Mouse (Mus musculus): ENCODE measurements at regions not wholly inside any gene's neighbourhood (a gene's known extent, or its start where the extent isn't known, plus 50 kb on each side); places are given as distances from the start of the nearest gene placed in this dataset.
A peak's percentile ranks its signal among the peaks of the same experiment; 100 is the strongest.

DNA sequence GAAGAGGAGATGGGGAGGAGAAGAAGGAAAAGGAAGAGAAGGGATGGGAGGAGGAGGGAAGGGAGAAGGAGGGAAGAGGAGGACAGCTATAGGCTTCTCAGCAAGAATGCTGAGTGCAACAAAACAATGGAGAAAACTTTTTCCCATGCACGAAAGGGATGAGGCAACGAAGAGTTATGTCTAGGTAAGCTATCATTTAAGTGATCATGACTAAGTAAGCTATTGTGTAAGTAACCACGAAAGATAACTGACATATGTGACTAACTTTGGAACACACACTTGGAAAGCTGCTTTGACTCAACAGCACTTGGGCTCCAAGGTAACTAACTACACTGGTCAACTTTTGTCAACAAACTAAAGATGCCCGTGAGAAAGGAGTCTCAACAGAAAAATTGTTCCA lies 50.9 kb upstream of the Fstl1 start:
- no peak for DNase-seq (ENCODE audit: low read depth, low spot score)

DNA sequence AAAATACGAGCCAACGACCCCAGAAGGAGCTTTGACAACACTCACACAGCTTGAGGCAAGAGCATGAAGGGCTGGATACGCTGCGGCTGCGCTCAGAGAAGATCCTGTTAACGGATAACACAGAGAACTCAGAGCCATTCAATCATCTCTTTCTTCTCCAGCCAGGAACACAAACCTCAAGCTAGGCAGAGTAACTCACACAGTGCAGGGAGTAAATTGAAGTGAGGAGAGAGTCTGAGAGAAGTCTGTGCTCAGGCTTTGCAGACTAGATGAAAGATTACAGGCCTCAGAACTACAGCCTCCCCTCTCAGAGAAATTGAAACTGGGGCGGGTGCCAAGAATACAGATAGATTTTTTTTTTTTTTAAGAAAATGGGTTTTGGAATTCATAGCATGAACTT lies 60.9 kb upstream of the Ndufb4 start:
- DNase-seq (ENCODE audit: low read depth, low spot score) = no peak

DNA sequence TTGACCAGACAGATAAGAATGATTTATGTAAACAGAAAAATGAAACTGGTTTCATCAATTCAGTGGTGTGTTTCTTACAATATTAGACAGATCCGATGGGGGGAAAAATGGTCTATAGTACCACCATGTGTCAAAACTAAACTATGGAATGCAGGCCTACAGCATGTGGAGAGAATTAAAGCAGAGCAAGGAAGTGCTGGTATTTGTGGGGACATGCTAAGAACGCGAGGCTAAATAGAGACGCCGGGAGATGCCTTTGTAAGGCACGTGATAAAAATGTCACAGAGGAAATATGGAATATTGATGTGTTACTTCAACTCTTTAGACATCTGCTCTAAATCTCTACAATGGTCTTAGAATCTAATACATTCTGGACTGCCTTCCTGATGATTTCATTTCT lies 60.0 kb upstream of the Ndufb4 start:
- DNase-seq (ENCODE audit: low read depth, low spot score) = peak; percentile 26

DNA sequence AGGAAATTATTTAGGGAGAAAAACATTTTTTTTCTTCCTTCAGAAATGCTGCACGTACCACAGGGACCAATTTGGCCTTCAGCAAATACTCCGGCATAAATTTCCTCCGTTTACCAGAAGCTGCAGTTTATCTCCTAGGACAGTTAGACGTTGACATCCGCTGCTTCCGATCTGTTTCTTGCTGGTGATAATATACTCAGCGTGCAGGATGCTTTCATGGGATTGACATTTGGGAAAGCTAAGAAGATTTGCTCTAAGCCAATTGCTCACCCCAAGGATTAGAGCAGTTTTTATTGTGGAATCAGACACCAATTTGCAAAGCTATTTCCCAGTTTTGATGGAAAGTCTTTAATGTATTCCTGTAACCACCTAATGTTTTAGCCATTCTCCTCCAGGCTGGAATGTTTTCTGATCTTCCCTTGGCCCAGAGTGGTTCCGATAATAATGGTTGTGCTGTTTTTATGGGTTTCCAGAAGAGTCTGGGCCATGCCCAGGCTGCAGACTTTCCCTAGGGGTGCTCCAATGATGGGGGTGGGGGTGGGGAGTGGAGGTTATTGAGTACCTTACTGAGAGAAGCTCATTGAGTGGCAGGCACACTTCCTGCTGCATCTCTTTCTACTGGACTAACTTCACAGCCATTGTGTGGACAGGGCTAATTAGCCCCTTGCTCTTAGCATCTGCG lies 52.1 kb upstream of the Ndufb4 start:
- no peak for DNase-seq (ENCODE audit: low read depth, low spot score)

DNA sequence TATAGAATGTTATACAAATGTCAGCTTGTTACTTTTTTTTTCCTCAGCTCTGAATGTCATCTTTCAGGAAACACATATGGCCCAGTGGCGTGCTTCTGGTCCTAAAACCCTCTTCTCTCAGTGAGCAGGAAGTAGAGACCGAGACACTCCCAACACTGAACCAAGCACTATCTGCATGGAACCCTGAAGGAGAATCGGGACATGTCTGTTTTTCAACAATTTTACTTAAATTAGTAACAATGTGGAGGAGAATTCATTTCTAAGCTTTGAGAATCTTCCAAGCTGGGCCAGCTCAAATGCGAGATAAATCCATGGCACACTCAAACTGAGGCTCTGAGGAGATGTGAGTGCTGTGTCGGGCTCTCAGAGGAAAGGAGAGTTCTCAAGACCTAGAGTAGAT lies 51.0 kb upstream of the Ndufb4 start:
- DNase-seq (ENCODE audit: low read depth, low spot score) = no peak

DNA sequence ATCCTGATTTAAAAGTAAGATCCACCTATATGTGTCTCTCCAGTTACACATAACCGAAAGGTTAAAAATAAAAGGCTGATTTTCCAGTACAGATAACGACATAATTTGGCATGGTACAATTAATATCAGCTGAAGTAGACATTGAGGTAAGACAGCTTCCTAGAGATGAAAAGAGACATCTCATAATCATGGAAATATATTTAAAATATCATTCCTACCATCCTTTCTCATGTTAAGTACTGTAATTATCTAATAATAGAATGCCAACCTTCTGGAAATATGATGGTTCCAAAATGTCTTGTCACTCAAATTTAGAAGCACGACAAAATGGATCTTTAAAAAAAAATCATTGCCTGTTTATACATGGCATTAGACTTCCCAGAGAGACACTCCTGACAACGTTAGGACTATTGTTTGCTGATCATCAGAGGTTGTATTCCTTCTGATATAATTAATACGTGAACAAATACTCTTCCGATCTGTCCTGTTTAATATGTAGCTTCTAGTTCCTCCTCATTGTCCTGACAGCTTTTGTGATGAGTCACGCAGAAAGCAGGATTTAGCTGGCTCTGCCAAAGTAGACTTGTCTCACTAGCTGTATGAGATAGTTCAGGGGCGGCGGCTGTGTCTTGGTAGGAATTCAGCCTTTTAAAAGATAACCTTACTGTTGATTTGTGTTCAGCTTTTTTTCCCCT lies 50.4 kb upstream of the Ndufb4 start:
- DNase-seq (ENCODE audit: low read depth, low spot score) = no peak

All from mesoderm, embryonic 11.5 days (tissue).